23 mouse cellular contexts compared by ENCODE assay signal in the genomic region with DNA sequence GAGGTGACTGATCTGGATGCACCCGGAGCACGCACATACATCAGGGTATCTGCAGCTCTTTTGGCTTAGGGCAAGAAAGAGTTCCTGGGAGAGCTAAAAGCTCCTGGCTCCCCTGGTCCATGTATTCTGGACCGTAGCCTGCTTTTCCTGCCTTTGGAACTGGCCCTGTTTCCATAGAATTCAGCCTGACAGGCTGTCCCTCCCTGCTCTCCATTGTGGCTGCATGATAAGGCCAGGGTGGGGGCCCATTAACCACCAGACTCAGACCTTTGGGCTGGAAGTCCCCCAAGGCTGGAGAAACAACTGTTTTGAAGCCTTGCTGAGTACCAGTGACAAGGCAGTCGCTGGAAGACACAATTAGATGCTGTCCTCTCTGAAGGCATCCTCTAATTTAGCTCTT. TPM values are rescaled to one million over a fixed set of nuclear protein-coding genes. Genes with fewer than 3 reads are reported as not detected.
A peak's percentile ranks its signal among the peaks of the same experiment; 100 is the strongest.
DNase-seq lines count a peak whose midpoint lies in the region; ATAC-seq and TF ChIP-seq lines count a peak whose summit lies in the region.
"Had no signal": no experiment of that assay in that cellular context is flagged by ENCODE, and none has a peak within 500 bp of the region (broad histone marks: within the 10 kb centered on the region; RNA-seq: fewer than 3 reads in every experiment).

No protein-coding gene starts in this region.

- peak; percentile 91 for DNase-seq in heart, adult 11 months
- DNase-seq in heart, adult 9 months (ENCODE audit: low spot score in 2 of 2) = no peak
- no peak for DNase-seq in left cerebral cortex, adult 2 months (ENCODE audit: extremely low spot score in 1 of 2, low spot score in 2 of 2)
- no peak for DNase-seq in left cerebral cortex, adult 8-10 months (ENCODE audit: low spot score in 2 of 2)
- DNase-seq in neural tube, embryonic 10.5 days (ENCODE audit: extremely low spot score, low spot score) = peak; percentile 11
- DNase-seq in MN1 (ENCODE audit: low spot score) = no peak
- DNase-seq: adrenal gland, adult 8-10 months; gastrocnemius, adult 2 months; layer of hippocampus, postnatal 36 days; left cerebral cortex, postnatal 4 days; right cerebral cortex, postnatal 25 days had no signal

- ATAC-seq in neural tube, embryonic 15.5 days (ENCODE audit: low FRiP score) = no peak
- ATAC-seq: forebrain, embryonic 15.5 days had no signal

- peaks cover 11% of the 10 kb centered on the region; the same call in 1 of the 2 replicates for H3K4me1 ChIP-seq in neural tube, embryonic 15.5 days
- H3K4me1 ChIP-seq in olfactory bulb, adult 2 months (ENCODE audit: control insufficient read depth, insufficient read depth, low read length) = peaks cover 17% of the 10 kb centered on the region

- H3K36me3 ChIP-seq in neural tube, embryonic 15.5 days = no peaks in the 10 kb centered on the region
- H3K36me3 ChIP-seq: forebrain, embryonic 15.5 days; lung, embryonic 15.5 days; neural tube, embryonic 13.5 days had no signal

- no peak overlapping the region for H3K4me2 ChIP-seq in neural tube, embryonic 15.5 days
- H3K4me2 ChIP-seq: forebrain, embryonic 15.5 days; liver, embryonic 11.5 days; lung, embryonic 15.5 days; neural tube, embryonic 13.5 days had no signal

- H3K27ac ChIP-seq in left cerebral cortex, adult 2 months = peak overlapping the region; percentile 67; the same call in 1 of the 2 replicates
- no peak overlapping the region for H3K27ac ChIP-seq in neural tube, embryonic 15.5 days (replicated peaks)
- H3K27ac ChIP-seq in olfactory bulb, adult 2 months (ENCODE audit: insufficient read depth, low read depth, low read length) = peak overlapping the region; percentile 81
- H3K27ac ChIP-seq: forebrain, embryonic 15.5 days; neural tube, embryonic 13.5 days; stomach, postnatal 0 days had no signal

- no peak overlapping the region for H3K4me3 ChIP-seq in left cerebral cortex, adult 2 months
- H3K4me3 ChIP-seq in neural tube, embryonic 15.5 days (replicated peaks) = no peak overlapping the region
- H3K4me3 ChIP-seq in olfactory bulb, adult 2 months (ENCODE audit: insufficient read depth, low read depth, low read length) = no peak overlapping the region
- H3K4me3 ChIP-seq: forebrain, embryonic 15.5 days; gastrocnemius, adult 2 months; lung, embryonic 15.5 days; neural tube, embryonic 13.5 days had no signal

- no peak for TF ChIP-seq CTCF in left cerebral cortex, adult 2 months (IDR thresholded peaks at IDR 0.05)
- no peak for TF ChIP-seq CTCF in olfactory bulb, adult 2 months (IDR thresholded peaks at IDR 0.05; ENCODE audit: insufficient read depth, low read depth, low read length)

- no peak overlapping the region for H3K9ac ChIP-seq in neural tube, embryonic 15.5 days (replicated peaks)
- H3K9ac ChIP-seq: forebrain, embryonic 15.5 days; lung, embryonic 15.5 days; neural tube, embryonic 13.5 days had no signal

- H3K9me3 ChIP-seq in neural tube, embryonic 15.5 days (replicated peaks) = no peaks in the 10 kb centered on the region
- H3K9me3 ChIP-seq: forebrain, embryonic 15.5 days; lung, embryonic 15.5 days; neural tube, embryonic 13.5 days had no signal

- intact Hi-C loops in left cerebral cortex, adult 2 months (cut with DNase I) = no loop called here

- no peak for TF ChIP-seq POLR2A in olfactory bulb, adult 2 months (IDR thresholded peaks at IDR 0.05; ENCODE audit: insufficient read depth, low read depth, low read length)

- 80% methylated on average over 4 of the region's 4 CpGs for WGBS in neural tube, embryonic 15.5 days
- WGBS in olfactory bulb, adult 2 months = 48% methylated on average over 4 of the region's 4 CpGs

- H3K27me3 ChIP-seq in neural tube, embryonic 15.5 days (replicated peaks) = no peaks in the 10 kb centered on the region
- H3K27me3 ChIP-seq: CH12.LX; forebrain, embryonic 15.5 days; lung, embryonic 15.5 days; neural tube, embryonic 13.5 days had no signal

RNA-seq across cellular contexts. Expression of a gene that starts 13.0 kb away (rescaled TPM):
- total RNA-seq in left cerebral cortex, adult 2 months (2021) = 1 to 10 TPM; 2.0 to 3.8 TPM
- total RNA-seq in left cerebral cortex, adult 8-10 months (2022) = 1 to 10 TPM; 3.2 to 4.1 (median 3.9) TPM
- 0.38 and 0.73 TPM in 2 replicates for polyA plus RNA-seq in neural tube, embryonic 15.5 days (2015; fragmentation: Nextera tagmentation; extraction: Ambion mirVana)
- polyA plus RNA-seq in olfactory bulb, adult 2 months (2012; ENCODE audit: insufficient read depth, insufficient read length, low replicate concordance, missing spikeins) = not detected in 2 replicates
- total RNA-seq: adrenal gland, adult 8-10 months; CH12.LX; gastrocnemius, adult 2 months; granulocyte monocyte progenitor cell, adult 5-6 weeks; monocyte, adult 5-6 weeks had no signal
- polyA plus RNA-seq: kidney, embryonic 14.5 days; large intestine, adult 2 months; liver, embryonic 11.5 days; neural tube, embryonic 13.5 days; stomach, postnatal 0 days had no signal

Comparison
In these comparisons a context has a peak if more than half of its experiments do, and no peak if none do; other contexts are left out.
1. DNase-seq: peak in heart, adult 11 months (single experiment) and neural tube, embryonic 10.5 days (single experiment); none in heart, adult 9 months (0 of 2), left cerebral cortex, adult 2 months (0 of 2), left cerebral cortex, adult 8-10 months (0 of 2) and MN1 (single experiment).